ENCODE assay signal across 15 mouse cellular contexts in the genomic region with DNA sequence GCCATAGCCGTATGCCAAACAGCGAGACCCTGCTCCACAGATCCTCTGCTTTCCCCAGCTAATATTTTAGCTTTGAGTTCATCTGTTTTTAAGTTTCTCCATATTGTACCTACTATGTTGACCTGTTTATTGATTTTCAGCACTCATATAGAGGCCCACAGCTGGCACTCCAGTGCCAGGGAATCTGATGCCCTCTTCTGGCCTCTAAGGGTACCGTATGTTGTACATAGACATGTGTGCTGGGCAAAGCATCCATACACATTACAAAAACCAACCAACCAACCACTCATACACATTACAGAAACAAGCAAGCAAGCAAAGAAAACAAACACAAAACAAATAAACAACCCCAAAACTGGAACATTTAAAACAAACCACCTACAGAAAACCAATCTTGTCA. TPM values are rescaled to one million over a fixed set of nuclear protein-coding genes. Genes with fewer than 3 reads are reported as not detected.
DNase-seq lines count a peak whose midpoint lies in the region; ATAC-seq and TF ChIP-seq lines count a peak whose summit lies in the region.
"Had no signal": no experiment of that assay in that cellular context is flagged by ENCODE, and none has a peak within 500 bp of the region (broad histone marks: within the 10 kb centered on the region; RNA-seq: fewer than 3 reads in every experiment).

No protein-coding gene starts in this region.

- no peak for ATAC-seq in midbrain, embryonic 14.5 days (ENCODE audit: low FRiP score, low TSS enrichment)
- ATAC-seq in Patski: peak; percentile 47
- ATAC-seq in stomach, postnatal 0 days (ENCODE audit: low FRiP score, low TSS enrichment): no peak

- peaks cover 3% of the 10 kb centered on the region for H3K36me3 ChIP-seq in kidney, adult 2 months (ENCODE audit: control insufficient read depth, insufficient read depth, low read length)
- H3K36me3 ChIP-seq in midbrain, embryonic 14.5 days (ENCODE audit: control insufficient read depth, insufficient read depth, low read length): peaks cover 80% of the 10 kb centered on the region
- peaks cover 89% of the 10 kb centered on the region for H3K36me3 ChIP-seq in midbrain, embryonic 10.5 days
- H3K36me3 ChIP-seq in stomach, postnatal 0 days (ENCODE audit: control insufficient read depth, insufficient read depth, low read length): peaks cover 17% of the 10 kb centered on the region

- H3K9me3 ChIP-seq in midbrain, embryonic 14.5 days (ENCODE audit: control insufficient read depth, low read length): no peaks in the 10 kb centered on the region
- H3K9me3 ChIP-seq in midbrain, embryonic 10.5 days (replicated peaks): no peaks in the 10 kb centered on the region
- no peaks in the 10 kb centered on the region for H3K9me3 ChIP-seq in stomach, postnatal 0 days (ENCODE audit: control insufficient read depth, low read length)
- H3K9me3 ChIP-seq: embryonic facial prominence, embryonic 12.5 days; limb, embryonic 13.5 days; neural tube, embryonic 15.5 days had no signal

- CTCF ChIA-PET in Patski (lab: Charles Lee): interaction anchor here (0.8 to 2.2 kb wide), 4 partner anchors 9 to 266 kb away, joined by 3 to 18 read pairs (median 7); no protein-coding TSS in a partner anchor

- H3K9ac ChIP-seq in midbrain, embryonic 14.5 days (replicated peaks; ENCODE audit: low read length): no peak overlapping the region
- no peak overlapping the region for H3K9ac ChIP-seq in stomach, postnatal 0 days (ENCODE audit: low read length)
- H3K9ac ChIP-seq: embryonic facial prominence, embryonic 12.5 days; limb, embryonic 13.5 days; neural tube, embryonic 15.5 days had no signal

- no peak for TF ChIP-seq POLR2A in kidney, adult 2 months (IDR thresholded peaks at IDR 0.05; ENCODE audit: low read depth, low read length)

- no peak overlapping the region for H3K4me3 ChIP-seq in kidney, adult 2 months (ENCODE audit: insufficient read depth, low read depth, low read length)
- no peak overlapping the region for H3K4me3 ChIP-seq in midbrain, embryonic 14.5 days (replicated peaks; ENCODE audit: low read depth, low read length)
- no peak overlapping the region for H3K4me3 ChIP-seq in midbrain, embryonic 10.5 days
- no peak overlapping the region for H3K4me3 ChIP-seq in stomach, postnatal 0 days (ENCODE audit: low read depth, low read length)
- H3K4me3 ChIP-seq: embryonic facial prominence, embryonic 12.5 days; limb, embryonic 13.5 days; neural tube, embryonic 15.5 days had no signal

- no peak for TF ChIP-seq EP300 in stomach, postnatal 0 days (optimal IDR thresholded peaks at IDR 0.05)

- H3K4me2 ChIP-seq in midbrain, embryonic 14.5 days (ENCODE audit: low read length): no peak overlapping the region
- no peak overlapping the region for H3K4me2 ChIP-seq in stomach, postnatal 0 days (replicated peaks; ENCODE audit: low read depth)
- H3K4me2 ChIP-seq: embryonic facial prominence, embryonic 12.5 days; limb, embryonic 13.5 days; neural tube, embryonic 15.5 days had no signal

- WGBS in kidney, adult 2 months: 94% methylated on average over 3 of the region's 3 CpGs
- over 99% methylated on average over 3 of the region's 3 CpGs for WGBS in midbrain, embryonic 14.5 days
- WGBS in midbrain, embryonic 10.5 days: 97% methylated on average over 3 of the region's 3 CpGs
- 95% methylated on average over 3 of the region's 3 CpGs for WGBS in stomach, postnatal 0 days

- no peaks in the 10 kb centered on the region for H3K27me3 ChIP-seq in kidney, adult 2 months (replicated peaks; ENCODE audit: control insufficient read depth, insufficient read depth, low read length)
- no peaks in the 10 kb centered on the region for H3K27me3 ChIP-seq in midbrain, embryonic 14.5 days (ENCODE audit: control insufficient read depth, insufficient read depth, low read length)
- H3K27me3 ChIP-seq in midbrain, embryonic 10.5 days (ENCODE audit: low read depth, poor library complexity, severe bottlenecking): no peaks in the 10 kb centered on the region
- H3K27me3 ChIP-seq in Patski: no peaks in the 10 kb centered on the region
- no peaks in the 10 kb centered on the region for H3K27me3 ChIP-seq in stomach, postnatal 0 days (ENCODE audit: control insufficient read depth, insufficient read depth, low read length)
- H3K27me3 ChIP-seq: embryonic facial prominence, embryonic 12.5 days; limb, embryonic 13.5 days; neural tube, embryonic 15.5 days had no signal

- H3K4me1 ChIP-seq in kidney, adult 2 months (ENCODE audit: control insufficient read depth, insufficient read depth, low read length): no peaks in the 10 kb centered on the region
- H3K4me1 ChIP-seq in midbrain, embryonic 14.5 days (ENCODE audit: control insufficient read depth, insufficient read depth, low read length): no peaks in the 10 kb centered on the region
- no peaks in the 10 kb centered on the region for H3K4me1 ChIP-seq in midbrain, embryonic 10.5 days
- no peaks in the 10 kb centered on the region for H3K4me1 ChIP-seq in stomach, postnatal 0 days (replicated peaks; ENCODE audit: control insufficient read depth, insufficient read depth)
- H3K4me1 ChIP-seq: embryonic facial prominence, embryonic 12.5 days; limb, embryonic 13.5 days; neural tube, embryonic 15.5 days had no signal

- POLR2A ChIA-PET in Patski (lab: Charles Lee): no interaction called here

- TF ChIP-seq CTCF in kidney, adult 2 months (conservative IDR thresholded peaks at IDR 0.05; ENCODE audit: insufficient read depth, insufficient read length, low read depth, low read length): peak; percentile 40
- peak; percentile 77 for TF ChIP-seq CTCF in Patski (IDR thresholded peaks at IDR 0.05)
- TF ChIP-seq CTCF in stomach, postnatal 0 days (IDR thresholded peaks at IDR 0.05; ENCODE audit: low read depth): peak; percentile 62

- in situ Hi-C loops in Patski (cut with MboI; ENCODE audit: low pct_unique_long_range_greater_than_20kb): no loop called here

- DNase-seq in kidney, adult 2 months: no peak
- DNase-seq in kidney, postnatal 4 days: no peak
- DNase-seq in midbrain, embryonic 14.5 days: peak; percentile 26
- DNase-seq in midbrain, embryonic 10.5 days (ENCODE audit: low spot score): no peak
- DNase-seq in Patski (ENCODE audit: low read depth, low spot score): no peak
- no peak for DNase-seq in stomach, postnatal 0 days (ENCODE audit: low spot score)
- DNase-seq in heart, adult 18-20 months: no peak
- DNase-seq: adrenal gland, postnatal 10 days; cerebellum, adult 11 months; cerebellum, postnatal 36 days; heart, postnatal 10 days; lung, postnatal 10 days had no signal

- no peak overlapping the region for H3K27ac ChIP-seq in kidney, adult 2 months (ENCODE audit: insufficient read depth, low read depth, low read length)
- no peak overlapping the region for H3K27ac ChIP-seq in midbrain, embryonic 14.5 days (replicated peaks; ENCODE audit: low read depth, low read length)
- H3K27ac ChIP-seq in midbrain, embryonic 10.5 days (replicated peaks): no peak overlapping the region
- no peak overlapping the region for H3K27ac ChIP-seq in stomach, postnatal 0 days (replicated peaks)
- H3K27ac ChIP-seq: embryonic facial prominence, embryonic 12.5 days; limb, embryonic 13.5 days; neural tube, embryonic 15.5 days had no signal

RNA-seq across cellular contexts. Expression of a gene that starts 22.2 kb away (rescaled TPM):
- 56.2 and 56.3 TPM in 2 replicates for polyA plus RNA-seq in kidney, adult 2 months (2012; rRNA removed)
- 111 and 127 TPM in 2 replicates for polyA plus RNA-seq in midbrain, embryonic 14.5 days (2014; fragmentation: Nextera tagmentation; extraction: Ambion mirVana)
- 58.7 and 66.4 TPM in 2 replicates for polyA plus RNA-seq in midbrain, embryonic 10.5 days (2016; fragmentation: Nextera tagmentation; extraction: Ambion mirVana)
- polyA plus RNA-seq in Patski (2021): 90.2 TPM
- polyA plus RNA-seq in stomach, postnatal 0 days (2015; fragmentation: Nextera tagmentation; extraction: Ambion mirVana): 54.3 and 56.6 TPM in 2 replicates
- 10 to 100 TPM; 10.5 TPM for total RNA-seq in heart, adult 18-20 months (2021)
